Mouse (Mus musculus) stomach, postnatal 0 days (tissue): ENCODE measurements around the gene Tcea2.

Experiments
- CTCF ChIP-seq: IDR thresholded peaks from 2 replicates; pipeline ENCODE4 v1.5.1; 2016; ENCODE audit warnings: antibody characterized with exemption, low read depth, mild to moderate bottlenecking, moderate library complexity
- EP300 ChIP-seq: optimal IDR thresholded peaks from 2 replicates; pipeline ENCODE3; 2016; ENCODE audit warnings: antibody characterized with exemption

DNA sequence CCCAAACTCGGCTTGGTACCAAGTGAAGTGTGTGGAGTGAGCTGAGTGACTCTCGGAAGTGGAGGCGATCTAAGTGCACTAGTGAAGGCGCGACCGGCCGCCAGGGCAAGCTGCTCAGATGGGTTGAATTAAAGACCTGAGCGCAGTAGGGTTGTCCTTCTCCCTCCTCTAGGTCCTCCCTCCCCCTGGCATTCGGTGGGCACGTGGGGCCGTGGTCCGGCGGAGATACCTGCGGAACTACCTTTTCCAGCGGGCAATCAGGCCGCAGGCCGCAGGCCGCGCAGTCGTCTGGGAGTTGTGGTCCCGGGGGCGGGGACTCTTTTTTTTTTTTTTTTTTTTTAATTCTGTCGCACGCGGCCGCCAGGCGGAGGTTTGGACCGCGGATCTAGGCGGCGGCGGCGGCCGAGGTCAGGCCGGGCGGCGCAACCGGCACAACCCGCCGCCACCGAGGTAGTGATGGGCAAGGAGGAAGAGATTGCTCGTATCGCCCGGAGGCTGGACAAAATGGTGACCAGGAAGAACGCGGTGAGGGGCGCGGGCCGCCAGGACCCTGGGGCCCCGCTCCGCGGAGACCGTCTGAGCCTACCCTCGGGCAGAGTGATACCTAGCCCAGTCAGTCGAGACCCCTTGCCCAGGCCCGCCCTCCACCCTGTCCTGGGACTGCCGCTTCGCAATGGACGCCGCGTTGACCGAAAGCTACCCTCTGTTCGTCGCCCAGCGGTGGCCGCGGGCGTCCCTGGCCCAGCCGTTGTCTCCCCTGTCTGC is at the start of gene Tcea2:
- TF ChIP-seq CTCF (0 out of 2 replicates have a peak, but pooled peaks have one; percentile 44), EP300 (no peak)
